Mouse (Mus musculus) layer of hippocampus, postnatal 25 days (tissue): ENCODE data around the gene Acer1. TPM values are rescaled to one million over a fixed set of nuclear protein-coding genes. Genes with fewer than 3 reads are reported as not detected.

Source experiments
- DNase-seq, 2 experiments: peaks; one replicate each; pipeline ENCODE4 v3.0.0; 2022; ENCODE audit warnings: mixed read lengths in 2 of 2, low spot score in 1 of 2; ENCODE audit errors: extremely low spot score in 1 of 2
- total RNA-seq, 2 experiments: library from RNA; stranded (reverse); gene quantifications; 2 replicates each; pipeline ENCODE4 v1.2.3; 2021

Acer1 gene
- total RNA-seq, 2 experiments from 2014 or later: not detected

GRCm38 (mm10) chr17:56989467-56990114, 7.7 kb upstream of the Acer1 start:
- DNase-seq: peak in 1 of 2 experiments; percentile 56

GRCm38 (mm10) chr17:56988921-56989430, 7.0 kb upstream of the Acer1 start:
- DNase-seq: no peak

- DNase-seq: no peak
Observed at GRCm38 (mm10) chr17:56988441-56988840, 6.5 kb upstream of the Acer1 start.

GRCm38 (mm10) chr17:56986105-56986805, 4.3 kb upstream of the Acer1 start:
- DNase-seq: no peak

DNA sequence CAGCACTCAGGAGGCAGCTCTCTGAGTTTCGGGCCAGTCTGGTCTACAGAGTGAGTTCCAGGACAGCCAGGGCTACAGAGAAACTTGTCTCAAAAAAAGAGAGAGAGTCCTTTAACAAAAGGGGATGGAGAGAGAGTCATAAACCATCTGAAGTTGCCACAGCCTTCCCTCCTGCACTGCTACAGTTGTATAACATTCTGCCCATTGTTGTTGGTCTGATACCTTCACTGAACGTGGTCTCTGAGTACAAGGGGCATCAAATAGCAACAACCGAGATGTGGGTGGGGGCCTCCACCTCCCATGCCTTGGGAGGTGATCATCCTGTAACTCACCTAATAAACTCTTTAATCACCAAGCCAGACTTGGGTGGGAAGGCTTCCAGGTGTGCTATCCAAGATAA, 3.7 kb upstream of the Acer1 start:
- DNase-seq: no peak

DNA sequence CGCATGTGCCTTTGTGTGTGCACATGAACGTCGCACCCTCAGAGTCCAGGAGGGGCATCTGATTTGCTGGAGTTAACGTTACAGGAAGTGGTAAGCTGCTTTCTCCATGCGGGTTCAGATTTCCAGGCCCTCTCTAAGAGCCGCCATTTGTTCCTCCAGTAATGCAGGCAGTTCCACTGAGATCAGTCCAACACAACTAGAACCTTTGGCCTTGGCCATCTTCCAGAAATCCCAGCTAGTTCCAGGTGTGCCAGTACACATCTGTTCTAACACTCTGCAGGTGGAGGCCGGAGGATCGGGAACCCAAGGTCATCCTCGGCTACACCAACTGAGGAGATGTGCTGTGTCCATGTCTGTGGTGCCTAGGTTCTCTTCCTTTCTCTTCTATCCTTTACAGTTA, 3.0 kb upstream of the Acer1 start:
- DNase-seq: no peak

DNA sequence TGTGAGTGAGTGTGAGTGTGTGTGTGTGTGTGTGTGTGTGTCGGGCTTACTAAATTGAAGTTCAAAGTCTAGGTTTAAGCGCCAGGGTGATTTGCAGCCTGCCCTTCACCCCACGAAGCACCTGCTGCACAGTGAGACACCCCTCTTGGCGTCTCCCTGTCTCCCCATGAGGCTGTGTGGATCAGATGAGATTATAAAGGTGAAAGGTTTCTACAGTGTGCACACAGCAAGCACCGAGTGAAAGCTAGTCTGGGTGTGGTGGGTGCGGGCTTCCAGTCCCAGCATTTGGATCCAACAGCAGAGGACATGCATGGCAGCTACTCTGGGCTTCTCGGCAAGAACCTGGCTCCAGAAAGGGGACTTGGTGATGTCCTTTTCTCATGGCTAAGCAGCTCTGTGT, 877 bp downstream of the Acer1 start:
- no peak for DNase-seq

- DNase-seq: no peak
Observed at GRCm38 (mm10) chr17:56979524-56979923, 2.4 kb downstream of the Acer1 start.

GRCm38 (mm10) chr17:56976531-56977390, 5.2 kb downstream of the Acer1 start:
- no peak for DNase-seq

GRCm38 (mm10) chr17:56975391-56975790, 6.5 kb downstream of the Acer1 start:
- no peak for DNase-seq

DNA sequence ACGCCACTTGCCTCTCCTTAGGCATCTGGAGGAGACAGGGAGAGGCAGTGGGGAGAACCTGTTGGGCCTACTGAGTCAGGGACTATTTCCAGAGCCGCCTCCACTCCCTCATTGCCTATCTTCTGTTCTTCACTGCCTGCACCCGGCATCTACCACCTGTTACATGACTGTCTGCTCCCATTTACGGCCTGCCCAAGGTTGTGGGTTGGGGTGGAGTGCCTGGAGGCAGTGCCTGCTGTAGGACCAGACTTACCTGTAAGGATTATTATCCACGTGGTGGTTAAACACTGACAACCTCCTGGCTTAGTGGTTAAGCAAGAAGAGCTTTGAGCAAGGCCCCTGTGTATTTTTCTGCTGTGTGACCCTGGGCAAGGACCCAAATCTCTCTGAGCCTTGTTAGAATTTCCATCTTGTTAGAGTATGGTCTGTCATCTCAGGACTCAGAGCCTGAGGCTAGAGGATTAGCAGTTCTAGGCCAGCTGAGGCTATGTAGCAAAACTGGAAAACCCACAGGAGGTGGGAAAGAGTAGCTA, 7.2 kb downstream of the Acer1 start:
- DNase-seq: no peak

DNA sequence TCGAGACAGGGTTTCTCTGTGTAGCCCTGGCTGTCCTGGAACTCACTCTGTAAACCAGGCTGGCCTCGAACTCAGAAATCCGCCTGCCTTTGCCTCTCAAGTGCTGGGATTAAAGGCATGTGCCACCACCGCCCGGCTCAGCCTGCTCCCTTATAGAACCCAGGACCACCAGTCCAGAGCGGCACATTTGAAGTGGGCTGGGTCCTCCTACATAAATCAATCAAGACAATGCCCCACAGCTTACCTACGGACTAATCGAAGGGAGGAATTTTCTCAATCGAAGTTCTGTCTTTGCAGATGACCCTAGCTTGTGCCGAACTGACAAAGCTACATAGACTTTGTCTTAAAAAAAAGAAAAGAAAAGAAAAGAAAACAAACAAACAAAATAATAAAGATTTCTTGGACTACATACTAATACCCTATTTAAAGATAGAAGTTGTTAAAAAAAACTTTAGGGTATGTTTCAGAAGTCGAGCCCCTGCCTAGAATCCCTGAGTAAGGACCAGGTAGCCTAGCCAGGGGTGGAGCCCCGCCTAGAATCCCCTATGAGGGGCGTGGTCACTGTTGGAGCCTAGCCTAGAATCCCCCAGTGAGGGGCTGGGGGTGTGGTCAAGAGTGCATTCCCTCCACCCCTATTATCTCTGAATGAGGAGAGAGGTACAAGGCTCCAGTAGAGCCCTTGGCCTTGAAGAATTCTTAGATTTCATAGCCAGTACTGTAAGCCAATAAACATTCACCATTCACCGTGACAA, 7.8 kb downstream of the Acer1 start:
- no peak for DNase-seq

DNA sequence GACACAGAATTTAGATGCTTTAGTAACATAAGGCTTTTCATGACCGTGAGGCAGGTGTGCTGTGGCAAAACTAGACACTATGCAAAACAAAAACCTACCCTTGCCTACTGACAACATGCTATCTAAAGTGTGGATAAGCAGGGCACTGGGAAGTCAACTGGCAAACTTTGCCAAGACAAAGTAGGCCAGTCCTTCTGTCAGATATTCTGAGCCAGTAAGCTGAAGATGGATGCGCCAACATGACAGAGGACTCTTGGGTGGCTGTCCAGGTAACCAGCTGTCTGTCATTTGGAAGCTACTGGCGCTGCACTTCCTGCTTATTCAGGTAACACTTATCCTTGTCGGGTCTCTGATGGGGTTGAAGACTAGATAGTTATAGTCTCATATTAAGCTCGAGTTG, 11.8 kb downstream of the Acer1 start:
- no peak for DNase-seq

GRCm38 (mm10) chr17:56969321-56969720, 12.6 kb downstream of the Acer1 start:
- no peak for DNase-seq

- no peak for DNase-seq
Observed at GRCm38 (mm10) chr17:56963646-56964045, 18.3 kb downstream of the Acer1 start.

DNA sequence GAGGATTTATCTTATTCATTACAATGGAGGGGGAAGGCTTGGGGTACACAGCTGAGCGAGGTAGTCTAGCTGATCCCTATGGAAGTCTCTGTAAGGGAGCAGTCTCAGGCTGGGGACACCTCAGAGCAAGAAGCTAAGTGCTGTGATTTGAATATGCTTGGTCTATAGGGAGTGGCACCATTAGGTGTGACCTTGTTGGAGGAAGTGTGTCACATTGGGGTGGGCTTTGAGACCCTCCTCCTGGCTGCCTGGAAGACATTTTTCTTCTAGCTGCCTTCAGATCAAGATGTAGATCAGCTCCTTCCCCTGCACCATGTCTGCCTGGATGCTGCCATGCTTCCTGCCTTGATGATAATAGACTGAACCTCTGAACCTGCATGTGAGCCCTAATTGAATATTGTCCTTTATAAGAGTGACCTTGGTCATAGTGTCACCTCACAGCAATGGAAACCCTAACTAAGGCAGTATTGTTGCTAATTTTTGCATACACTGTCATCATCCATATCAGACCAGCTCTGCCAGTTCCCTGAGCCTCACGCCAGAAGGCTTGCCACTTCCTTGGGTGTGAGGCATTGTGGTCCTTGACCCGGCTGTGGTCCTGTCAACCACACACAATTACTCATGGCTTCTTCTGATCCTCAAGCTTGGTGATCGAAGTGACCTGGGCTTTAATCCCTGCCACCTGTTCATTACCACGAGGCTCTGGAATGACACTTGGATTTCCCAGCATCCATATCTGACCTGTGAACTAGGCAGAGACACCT, 19.1 kb downstream of the Acer1 start:
- DNase-seq: no peak

GRCm38 (mm10) chr17:56961880-56962279, 20.0 kb downstream of the Acer1 start:
- no peak for DNase-seq

GRCm38 (mm10) chr17:56958667-56959066, 23.3 kb downstream of the Acer1 start:
- no peak for DNase-seq

DNA sequence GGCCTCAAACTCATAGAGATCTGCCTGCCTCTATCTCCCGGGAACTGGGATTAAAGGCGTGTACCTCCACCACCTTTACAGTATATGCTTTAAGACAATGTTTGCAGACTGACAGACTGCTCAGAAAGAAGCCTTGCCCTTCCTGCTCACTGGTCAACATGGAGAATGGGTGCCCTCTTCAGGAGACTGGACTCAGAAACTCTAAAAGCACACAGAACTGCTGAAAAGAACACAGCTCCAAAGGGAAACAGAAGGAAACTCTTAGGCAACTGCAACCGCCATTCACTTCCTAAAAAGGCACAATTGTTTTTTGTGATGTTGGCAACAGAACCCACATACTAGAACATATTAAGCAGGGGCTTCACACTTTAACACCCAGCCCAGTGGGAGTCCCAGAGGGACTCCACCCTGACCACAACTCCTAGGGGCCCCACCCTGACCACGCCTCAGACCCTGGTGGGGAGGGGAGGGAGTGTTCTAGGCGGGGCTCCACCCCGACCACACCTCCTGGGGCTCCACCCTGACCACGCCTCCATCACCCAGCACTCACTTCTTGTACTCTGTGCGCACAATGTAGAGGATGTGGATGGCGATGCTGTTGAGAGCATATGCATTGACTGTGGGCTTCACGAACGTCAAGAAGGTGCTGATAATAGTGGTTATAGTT, 24.0 kb downstream of the Acer1 start:
- DNase-seq: no peak
